Mouse (Mus musculus) embryo, embryonic 11.5 days (tissue): Measurements from ENCODE around the gene Zbtb32.

Experiments
- DNase-seq: peaks from one replicate; pipeline ENCODE4 v3.0.0-alpha.2; 2012; ENCODE audit warnings: low read depth, low spot score

Zbtb32 gene

DNA sequence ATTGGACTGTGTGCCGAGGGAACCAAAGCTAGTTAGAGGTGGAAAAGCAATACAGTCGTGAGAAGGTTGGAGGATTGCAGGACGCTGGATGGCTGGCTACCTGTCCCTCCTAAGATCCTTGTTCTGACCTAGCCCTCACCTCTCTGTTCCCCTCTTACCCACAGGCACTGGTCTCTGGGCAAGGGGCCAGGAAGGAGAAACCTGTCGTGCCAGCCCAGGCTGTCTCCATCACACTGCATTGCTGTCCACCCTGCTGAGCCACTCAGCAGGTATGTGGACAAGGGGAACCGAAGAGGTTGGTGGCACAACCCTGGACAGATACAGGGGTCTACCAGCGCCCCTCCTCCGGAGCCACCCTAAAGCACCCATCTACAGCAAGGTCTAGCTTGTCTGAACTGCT, 1.9 kb upstream of the Zbtb32 start:
- no peak for DNase-seq

DNA sequence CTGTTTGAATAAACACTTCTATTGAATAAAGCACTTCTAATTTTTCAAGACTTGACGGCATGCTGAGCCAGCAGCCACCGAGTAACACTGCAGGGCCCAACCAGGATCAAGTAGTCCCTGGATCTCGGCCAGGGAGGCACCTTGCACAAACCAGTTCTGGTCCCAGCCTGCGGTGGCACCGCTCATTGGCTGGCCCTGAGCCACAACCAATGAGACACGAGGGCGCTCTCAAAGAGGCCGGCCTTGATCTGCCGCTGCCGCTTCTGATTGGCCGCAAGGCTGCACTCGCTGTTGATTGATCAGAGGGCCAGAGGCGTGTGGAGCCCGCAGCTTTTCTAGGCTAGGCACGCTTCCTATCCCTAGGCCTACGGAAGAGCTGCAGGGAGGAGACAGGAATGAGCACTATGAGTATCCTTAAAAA, 1.2 kb upstream of the Zbtb32 start:
- DNase-seq, result peak; percentile 74

DNA sequence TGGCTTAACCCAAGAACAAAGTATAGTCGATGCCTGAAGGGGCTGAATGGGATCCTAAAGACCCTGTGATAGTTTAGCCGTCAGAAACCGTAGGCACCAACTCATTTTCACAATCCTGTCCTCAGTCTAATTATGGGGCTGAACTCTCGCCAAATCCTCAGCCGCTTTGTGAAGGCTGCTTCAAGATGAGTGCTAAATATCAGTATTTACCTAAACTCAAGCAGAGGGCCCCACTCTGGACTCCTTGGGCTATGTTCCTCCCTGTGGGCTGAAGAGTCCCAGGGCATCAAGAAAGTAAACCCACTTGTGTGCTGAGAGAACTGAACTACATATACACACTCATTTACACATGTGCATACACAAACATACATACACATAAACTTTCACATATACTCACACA, 1.9 kb downstream of the Zbtb32 start:
- no peak for DNase-seq

DNA sequence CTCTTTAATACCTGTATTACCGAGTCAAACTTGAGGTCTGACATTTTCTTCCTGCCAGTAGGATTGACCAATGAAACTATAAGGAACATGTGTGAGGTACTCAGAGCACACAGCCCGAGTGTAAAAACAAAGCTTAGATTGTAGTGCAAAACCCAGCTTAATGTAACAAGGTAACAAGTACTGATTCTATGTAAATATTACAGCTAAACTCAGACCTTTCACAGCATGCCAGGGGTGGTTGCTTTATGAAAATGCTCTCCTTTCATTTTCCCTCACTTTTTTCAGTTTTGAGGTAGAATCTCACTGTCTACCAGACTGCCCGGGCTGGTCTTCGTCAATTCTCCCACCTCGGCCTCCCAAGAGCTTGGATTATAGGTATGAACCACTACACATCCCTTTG, 2.6 kb downstream of the Zbtb32 start:
- no peak for DNase-seq

DNA sequence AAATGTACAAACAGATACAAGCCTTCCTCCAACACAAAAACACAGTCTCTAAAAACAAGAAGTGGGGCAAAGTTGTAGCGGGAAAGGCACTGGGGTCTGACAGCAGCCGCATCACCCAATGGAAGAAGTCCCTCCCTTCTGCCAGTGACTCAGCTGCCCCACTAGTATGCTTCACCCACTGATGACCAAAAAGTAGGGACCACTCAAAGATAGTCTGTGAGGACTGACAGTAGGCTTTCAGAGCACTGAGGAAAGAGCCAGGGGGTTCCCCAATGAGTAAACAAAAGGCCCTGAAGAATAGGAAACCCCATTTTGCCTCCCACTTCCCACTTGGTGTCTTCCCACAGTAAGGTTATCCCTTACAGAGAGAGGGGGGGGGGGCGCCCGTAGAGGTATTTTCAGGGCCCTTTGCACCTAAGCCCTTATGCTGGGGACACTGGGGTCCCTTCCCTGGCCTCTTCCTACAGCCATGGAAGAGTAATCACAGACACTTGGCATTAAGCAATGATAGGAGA, 4.1 kb downstream of the Zbtb32 start:
- DNase-seq, result no peak

DNA sequence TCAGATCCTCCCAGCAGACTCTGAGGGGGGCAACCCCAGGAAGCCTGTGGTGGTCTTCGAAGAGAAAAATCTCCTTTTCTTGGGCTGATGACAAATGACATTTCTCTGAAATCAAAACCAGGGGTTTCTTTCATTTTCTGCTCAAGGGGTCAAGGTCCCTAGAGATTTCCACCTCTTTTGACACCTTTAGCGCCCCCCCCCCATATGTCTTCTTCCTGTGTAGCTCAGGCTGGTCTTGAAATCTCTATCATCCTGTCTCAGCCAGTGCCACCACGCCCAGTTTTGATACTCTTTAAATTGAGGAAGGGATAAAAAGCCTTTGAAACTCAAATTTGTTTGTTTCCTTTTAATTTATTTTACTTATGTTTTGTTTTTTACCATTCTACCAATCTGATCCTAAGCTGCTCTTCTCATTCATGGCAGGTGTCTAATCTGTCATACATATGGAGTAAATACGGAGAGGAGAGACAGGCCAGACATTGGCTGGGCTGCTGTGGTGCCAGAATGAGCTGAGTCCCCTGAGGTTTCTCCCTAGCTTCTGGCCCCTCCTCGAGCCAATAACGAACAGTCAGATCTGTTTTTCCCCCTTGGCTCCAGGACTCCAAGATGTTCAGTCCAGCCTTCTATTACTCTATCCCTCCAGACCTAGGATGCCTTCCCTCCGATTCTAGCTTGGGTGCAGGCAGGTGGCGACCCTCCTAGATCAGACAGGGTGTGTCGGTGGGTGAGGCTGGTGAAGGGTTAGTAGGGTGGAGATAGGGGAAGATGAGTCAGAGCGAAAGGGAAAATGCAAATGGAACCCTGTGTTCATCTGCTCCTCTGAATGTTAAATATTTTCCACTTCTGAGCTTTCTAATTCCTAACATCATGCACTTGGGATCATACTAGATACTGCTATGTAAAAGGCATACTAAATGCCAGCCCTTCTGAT, 4.9 kb downstream of the Zbtb32 start:
- no peak for DNase-seq

DNA sequence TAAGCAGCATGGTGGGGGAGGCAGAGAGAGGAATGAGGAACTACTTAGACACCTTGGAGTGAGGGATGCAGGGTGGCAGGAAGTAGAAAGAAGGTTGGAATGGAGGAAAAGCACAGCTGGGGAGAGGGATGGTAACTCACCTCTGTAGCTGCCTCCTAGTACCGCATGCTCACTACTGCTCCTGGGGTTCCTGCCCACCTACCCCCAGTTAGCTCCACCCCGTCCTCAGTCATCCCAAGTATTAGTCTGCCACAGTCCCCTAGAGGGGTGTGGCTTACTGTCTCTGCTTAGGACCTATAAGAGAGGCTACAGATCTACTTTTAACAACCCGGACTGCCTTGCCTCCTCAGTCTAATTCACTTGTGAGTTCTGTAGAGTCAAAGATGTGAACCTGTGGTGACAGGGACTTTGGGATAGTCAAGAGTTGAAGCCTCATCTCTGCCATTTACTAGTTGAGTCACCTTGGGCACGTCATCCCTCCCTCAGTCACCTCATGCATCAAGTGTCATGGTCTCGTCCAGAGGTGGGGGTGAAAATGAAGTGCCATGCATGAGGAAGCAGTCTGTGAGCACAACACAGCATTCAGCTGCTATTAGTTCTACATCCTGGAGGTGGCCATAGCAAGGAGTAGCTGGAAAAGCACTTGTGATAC, 5.8 kb downstream of the Zbtb32 start:
- DNase-seq, result no peak

DNA sequence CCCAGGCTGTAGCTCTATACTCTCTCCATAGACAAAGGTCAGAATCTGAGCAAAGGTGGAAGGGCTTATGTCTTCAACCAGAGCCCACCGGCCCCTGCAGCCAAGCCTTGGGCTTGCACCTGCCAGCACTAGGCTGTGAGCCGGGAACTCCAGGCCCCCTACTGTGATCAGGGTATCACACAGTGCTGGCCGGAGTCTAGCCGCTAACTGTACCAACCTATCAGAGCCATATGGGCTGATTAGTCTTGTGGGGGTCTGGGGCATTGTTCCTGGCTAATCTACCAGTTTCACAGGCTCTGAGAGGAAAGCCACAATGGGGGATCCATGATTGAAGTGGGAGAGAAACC, 7.1 kb downstream of the Zbtb32 start:
- DNase-seq, result no peak

DNA sequence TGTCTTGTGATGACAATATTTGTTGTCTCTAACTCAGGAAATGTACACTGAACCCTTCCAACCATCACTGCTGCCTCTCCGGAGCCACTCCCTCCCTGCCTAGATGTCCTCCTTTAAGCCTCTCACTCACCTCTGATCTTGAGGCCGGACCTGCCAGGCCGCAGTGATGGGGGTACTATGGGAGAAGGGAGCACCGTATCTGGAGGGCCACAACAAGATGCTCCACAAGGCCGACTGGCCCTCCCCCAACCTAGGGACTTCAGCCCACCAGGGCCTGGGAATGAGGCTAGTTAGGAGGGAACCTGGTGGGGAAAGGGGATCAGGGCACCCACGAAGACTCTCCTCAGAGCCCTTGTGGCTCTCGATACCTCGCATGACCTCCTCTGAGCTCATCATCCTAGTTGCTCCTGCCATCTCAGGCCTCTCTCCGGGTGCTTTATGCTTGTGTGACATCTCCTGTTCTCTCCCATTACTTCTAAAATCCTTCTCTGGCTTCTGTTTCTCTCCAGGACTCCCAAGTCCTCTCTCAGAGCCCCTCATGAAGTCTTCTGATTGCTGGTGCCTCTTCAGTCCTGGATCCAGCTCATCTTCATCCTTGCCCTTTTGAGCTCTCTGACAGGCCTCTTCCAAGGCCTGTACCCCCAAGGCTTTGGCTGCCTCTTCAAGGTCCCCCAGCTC, 7.6 kb downstream of the Zbtb32 start:
- no peak for DNase-seq

DNA sequence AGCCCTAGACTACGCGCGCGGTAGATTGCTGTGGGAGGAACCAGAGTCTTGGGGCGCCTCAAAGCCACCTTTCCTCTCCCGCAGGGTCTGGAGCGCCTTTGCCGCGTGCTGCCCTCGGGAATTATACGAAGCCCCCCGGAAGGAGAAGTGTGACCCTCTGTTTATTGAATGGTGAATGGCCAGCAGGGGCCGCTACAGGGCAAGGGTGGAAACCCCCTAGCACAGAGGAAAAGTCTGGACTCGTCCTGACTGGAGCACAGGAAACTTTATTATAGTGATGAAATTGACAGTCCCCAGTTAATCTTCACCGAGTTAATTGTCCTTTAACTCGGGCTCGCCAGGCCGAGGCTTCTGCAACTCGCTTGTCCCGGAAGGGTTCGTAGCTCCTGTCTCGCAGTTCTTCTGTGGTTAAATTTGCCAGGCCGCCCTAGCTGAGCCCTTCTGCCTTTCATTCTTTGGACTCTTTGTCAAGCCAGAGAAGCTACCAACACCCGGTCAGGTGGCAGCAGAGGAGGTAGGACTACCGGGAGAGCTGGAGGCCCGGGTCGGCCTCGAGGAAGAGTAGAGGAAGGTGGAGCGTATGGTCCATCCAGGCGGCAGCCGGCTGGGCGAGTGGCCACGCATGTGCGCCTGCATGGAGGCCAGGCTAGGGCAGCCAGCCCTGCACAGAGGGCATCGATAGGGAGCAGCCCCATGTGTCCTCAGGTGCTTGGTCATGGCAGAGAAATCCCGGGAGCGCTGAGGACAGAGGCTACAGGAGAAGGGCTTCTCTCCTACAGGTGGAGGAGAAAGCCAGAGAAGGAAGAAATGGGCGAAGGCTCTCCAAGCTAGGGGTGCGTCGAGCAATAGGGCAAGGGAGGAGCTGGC, 9.0 kb downstream of the Zbtb32 start:
- DNase-seq, result peak; percentile 80

DNA sequence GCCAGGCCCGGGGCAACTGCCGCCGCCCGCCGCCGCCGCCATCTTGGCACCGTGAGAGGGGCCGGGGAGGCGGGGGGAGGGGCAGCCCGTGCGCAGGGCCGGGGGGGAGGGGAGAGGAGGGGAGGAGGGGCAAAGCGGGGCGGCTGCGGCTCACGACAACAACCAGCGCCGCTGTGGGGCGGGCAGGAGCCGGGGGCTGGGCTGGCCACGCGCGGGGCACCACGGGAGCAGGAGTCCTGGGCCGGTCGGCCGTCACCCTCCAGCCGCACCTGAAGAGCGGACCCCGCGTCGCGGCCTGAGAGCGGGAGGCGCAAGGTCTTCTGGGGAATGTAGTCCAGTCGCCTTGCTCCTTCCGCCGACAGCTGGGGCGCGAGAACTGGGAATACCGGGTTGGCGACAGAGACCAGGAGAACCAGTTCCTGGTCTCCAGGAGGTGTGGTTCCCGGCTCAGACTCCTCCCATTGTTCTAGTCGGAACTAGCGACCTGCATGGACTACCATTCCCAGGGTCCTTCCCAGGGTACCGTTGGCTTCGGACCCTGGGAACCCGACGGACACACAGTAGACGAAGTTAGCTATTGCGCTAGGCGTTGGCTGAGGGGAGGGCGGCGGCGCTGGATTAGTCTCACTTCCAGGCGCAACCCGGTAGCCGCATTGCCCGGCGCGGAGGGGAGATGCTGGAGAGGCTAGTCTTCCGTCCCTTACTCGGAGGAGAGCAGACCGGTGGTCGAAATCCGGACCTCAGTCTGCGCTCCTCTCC, 9.9 kb downstream of the Zbtb32 start, which contains the start of gene Kmt2b:
TSS of gene Kmt2b (minus strand) at position 51 of the 759 bp plus-strand sequence.
- DNase-seq, result peak; percentile 92

DNA sequence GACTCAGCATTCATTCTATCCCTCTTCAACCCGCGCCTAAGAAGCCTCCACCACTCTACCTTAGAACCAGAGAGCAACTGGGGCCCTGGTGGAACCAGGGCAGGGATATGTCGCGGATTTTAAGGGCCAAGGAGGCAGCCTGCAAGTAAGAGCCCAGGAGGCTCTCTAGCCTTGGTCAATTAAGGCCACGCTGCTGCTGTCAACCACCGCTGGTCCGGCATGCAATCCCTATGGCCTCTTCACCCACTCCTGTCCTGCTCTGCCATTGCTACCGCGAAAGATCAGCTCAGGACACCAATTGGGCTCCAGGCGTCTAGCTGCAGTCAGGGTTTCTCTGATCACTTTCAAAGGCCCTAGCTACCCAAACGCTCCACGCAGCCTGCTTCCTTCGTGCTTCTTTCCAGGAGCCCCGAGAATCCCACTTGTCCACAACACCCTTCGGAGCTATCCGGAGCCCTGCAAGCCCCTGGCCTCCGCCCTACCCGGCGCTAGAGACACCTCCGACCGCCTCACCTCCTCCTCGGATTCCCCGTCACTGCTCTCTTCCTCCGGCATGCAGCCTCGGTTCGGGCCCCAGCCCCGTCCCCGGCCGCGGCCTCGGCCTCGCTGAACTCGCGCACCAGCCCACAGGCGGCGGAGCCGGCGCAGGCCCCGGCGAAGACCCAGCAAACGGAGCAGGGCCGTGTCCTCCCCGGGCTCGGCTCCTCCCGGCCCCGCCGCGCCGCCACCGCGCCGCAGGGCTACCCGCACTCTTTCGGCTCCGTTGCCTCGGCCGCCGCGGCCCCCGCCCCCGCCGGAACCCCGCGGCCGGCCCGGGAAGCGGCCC, 10.7 kb downstream of the Zbtb32 start:
- DNase-seq, result no peak

DNA sequence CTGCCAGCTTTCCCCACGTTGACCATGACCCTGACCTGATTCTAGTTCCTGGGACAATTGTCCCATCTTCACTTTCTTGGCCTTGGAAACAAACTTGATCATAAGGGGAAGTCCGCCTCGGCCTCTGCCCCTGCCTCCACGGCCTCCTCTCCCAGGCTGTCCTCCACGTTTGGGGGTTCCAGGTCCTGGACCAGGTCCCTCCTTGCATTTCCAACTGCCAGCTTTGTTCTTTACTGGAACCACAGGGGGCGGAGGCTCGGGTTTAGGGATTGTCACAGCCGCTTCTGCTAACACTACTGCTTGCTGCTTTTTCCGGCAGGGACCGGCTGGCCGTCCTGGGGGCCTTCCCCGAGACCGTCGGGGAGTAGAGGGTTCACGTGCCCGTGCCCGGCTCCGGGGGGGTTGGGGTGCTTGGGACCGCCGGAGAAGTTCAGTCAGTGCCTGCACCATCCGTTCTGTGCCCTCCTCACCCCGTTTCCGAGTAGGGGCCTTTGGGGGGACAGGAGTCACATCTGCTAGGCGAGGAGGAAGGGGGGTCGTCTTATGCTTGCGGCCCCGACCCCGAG, 12.2 kb downstream of the Zbtb32 start:
- DNase-seq, result no peak

DNA sequence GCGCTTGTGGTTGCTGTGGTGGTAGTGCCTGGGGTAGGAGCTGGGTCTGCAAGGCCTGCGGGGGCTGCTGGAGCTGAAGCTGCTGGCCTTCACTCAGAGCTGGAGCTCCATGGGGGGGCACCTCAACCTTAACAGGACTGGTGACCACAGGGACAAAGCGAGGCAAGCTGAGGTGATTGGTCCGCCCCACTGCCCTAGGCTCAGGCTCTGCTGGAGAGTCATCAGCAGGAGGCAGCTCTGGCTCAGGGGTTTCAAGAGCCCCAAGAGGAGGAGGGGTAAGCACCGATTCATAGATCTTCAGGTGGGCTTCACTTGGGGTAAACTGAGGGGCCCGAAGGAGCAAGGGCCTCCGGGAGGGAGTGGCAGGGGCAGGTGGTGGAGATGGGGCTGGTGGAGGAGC, 13.5 kb downstream of the Zbtb32 start:
- DNase-seq, result no peak

DNA sequence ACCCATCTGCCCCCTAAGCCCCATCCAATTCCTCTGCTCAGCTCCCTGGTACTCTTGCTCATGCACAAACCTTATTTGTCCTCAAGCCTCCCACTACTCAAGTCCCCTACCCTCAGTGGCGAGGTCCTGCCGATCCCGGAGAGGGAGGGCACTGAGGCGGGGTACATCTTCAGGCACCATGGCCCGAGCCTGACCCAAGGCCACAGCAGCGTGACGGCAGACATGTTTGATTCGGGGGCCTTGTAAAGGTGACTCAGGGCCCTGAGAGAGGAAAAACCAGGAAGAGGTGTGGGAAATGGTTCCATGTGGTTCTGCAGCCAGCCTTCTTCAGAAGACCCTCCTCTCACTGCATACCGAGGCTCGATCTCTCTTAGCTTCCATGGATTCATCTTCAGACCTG, 14.4 kb downstream of the Zbtb32 start:
- DNase-seq, result no peak

DNA sequence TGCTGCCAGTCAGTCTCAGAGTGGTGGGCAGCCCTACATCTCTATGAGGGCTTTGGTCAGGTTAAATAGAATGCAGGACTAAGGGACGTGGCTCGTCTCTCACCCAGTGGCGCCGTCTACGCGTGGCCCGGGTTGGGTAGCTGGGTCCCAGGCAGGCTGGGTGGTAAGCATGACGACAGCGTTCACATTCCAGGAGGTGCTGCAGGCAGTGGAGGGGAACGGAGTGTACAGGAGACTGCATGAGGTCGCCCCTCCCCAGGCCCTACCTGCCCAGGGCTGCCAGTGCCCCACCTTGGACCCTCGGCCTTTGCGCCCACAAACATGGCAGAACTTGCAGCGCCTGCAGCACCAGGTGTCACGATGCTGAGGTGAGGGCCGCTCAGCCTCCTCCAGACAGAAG, 17.2 kb downstream of the Zbtb32 start:
- DNase-seq, result no peak

DNA sequence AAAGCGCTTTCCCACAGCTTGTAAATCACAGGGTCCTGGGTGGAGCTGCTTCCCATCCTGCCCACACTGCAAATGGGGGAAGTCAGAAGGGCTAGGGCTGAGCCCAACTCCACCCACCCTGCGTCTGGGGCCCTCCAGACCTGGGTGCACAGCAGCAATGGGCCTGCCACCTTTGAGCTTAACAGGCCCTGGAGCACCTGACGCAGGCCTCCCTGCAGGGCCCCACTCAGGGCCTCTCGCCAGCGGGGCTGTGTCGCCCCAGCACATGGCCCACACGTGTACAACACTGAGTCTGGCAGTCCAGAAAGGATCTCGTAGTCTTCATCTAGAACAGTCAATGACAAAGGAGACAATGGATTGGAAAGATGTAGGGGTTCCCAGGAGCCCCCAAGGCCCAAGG, 18.8 kb downstream of the Zbtb32 start:
- no peak for DNase-seq

DNA sequence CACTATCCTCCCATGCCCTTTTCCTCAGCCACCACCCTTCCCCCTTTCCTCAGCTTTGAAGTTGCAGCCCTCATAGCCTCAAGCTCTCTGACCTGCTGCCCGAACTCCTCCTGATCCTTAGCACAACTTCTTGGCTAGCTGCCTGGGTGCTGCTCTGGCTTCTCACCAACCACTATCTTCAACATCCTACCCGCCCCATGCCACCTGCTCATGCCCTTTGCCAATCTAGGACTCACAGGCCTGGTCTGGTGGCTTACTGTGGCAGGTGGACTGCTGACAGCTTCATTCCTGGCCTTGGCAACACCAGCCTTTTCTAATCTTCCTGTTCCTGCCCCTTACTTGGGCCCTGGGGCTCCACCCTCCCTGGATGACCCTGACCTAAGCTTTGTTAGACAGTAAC, 25.7 kb downstream of the Zbtb32 start:
- DNase-seq, result no peak

DNA sequence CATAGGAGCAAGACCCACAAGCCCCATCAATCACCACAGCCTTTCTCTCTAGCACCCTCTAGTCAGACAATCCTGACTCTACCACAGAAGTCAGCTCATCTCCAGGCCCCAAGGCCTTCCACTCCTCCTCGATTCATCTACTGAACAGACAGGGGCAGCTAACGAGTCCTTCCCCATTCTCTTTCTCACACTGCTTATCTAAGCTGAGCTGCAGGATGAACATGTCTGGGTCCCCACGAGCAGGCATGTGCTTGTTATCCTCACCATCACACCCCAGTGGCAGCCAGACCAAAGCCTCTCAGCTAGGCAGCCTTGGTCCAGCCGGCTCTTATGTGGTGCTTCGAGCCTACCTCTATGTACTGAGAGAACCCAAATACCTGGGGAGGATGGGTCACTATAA, 26.3 kb downstream of the Zbtb32 start:
- DNase-seq, result no peak
